Mouse (Mus musculus): ENCODE measurements at regions not wholly inside any gene's neighbourhood (a gene's known extent, or its start where the extent isn't known, plus 50 kb on each side); places are given as distances from the start of the nearest gene placed in this dataset.

- in situ Hi-C loops (cut with MboI; ENCODE audit: low sequenced_read_pairs) = no loop called here
Observed at GRCm38 (mm10) chr8:34502606-34503162, 391.1 kb upstream of the Gm10131 start.

- in situ Hi-C loops (cut with MboI; ENCODE audit: low sequenced_read_pairs) = loop anchor here (25.0 kb wide), 1 partner anchor 312 kb away; no protein-coding TSS in a partner anchor
Observed at GRCm38 (mm10) chr8:34499196-34499595, 387.7 kb upstream of the Gm10131 start.

GRCm38 (mm10) chr8:34496751-34497150 is 385.2 kb upstream of the Gm10131 start:
- in situ Hi-C loops (cut with MboI; ENCODE audit: low sequenced_read_pairs) = loop anchor here (25.0 kb wide), 1 partner anchor 309 kb away; no protein-coding TSS in a partner anchor

GRCm38 (mm10) chr8:34495974-34496373 is 384.4 kb upstream of the Gm10131 start:
- in situ Hi-C loops (cut with MboI; ENCODE audit: low sequenced_read_pairs) = loop anchor here (25.0 kb wide), 1 partner anchor 309 kb away; no protein-coding TSS in a partner anchor

GRCm38 (mm10) chr8:34488746-34489400 is 377.3 kb upstream of the Gm10131 start:
- in situ Hi-C loops (cut with MboI; ENCODE audit: low sequenced_read_pairs) = loop anchor here (25.0 kb wide), 1 partner anchor 302 kb away; no protein-coding TSS in a partner anchor

GRCm38 (mm10) chr8:34486433-34487096 is 375.0 kb upstream of the Gm10131 start:
- in situ Hi-C loops (cut with MboI; ENCODE audit: low sequenced_read_pairs) = loop anchor here (25.0 kb wide), 1 partner anchor 299 kb away; no protein-coding TSS in a partner anchor

GRCm38 (mm10) chr8:34485905-34486304 is 374.4 kb upstream of the Gm10131 start:
- in situ Hi-C loops (cut with MboI; ENCODE audit: low sequenced_read_pairs) = loop anchor here (25.0 kb wide), 1 partner anchor 299 kb away; no protein-coding TSS in a partner anchor

GRCm38 (mm10) chr8:34485346-34485745 is 373.8 kb upstream of the Gm10131 start:
- in situ Hi-C loops (cut with MboI; ENCODE audit: low sequenced_read_pairs) = loop anchor here (25.0 kb wide), 1 partner anchor 298 kb away; no protein-coding TSS in a partner anchor

GRCm38 (mm10) chr8:34484551-34485335 is 373.2 kb upstream of the Gm10131 start:
- in situ Hi-C loops (cut with MboI; ENCODE audit: low sequenced_read_pairs) = loop anchor here (5.0 to 25.0 kb wide), 2 partner anchors 297 to 333 kb away; no protein-coding TSS in a partner anchor

GRCm38 (mm10) chr8:34483212-34483611 is 371.7 kb upstream of the Gm10131 start:
- in situ Hi-C loops (cut with MboI; ENCODE audit: low sequenced_read_pairs) = loop anchor here (5.0 to 25.0 kb wide), 2 partner anchors 296 to 334 kb away; no protein-coding TSS in a partner anchor

- in situ Hi-C loops (cut with MboI; ENCODE audit: low sequenced_read_pairs) = loop anchor here (5.0 to 25.0 kb wide), 2 partner anchors 295 to 335 kb away; no protein-coding TSS in a partner anchor
Observed at GRCm38 (mm10) chr8:34482676-34483075, 371.1 kb upstream of the Gm10131 start.

- in situ Hi-C loops (cut with MboI; ENCODE audit: low sequenced_read_pairs) = loop anchor here (5.0 to 25.0 kb wide), 2 partner anchors 293 to 337 kb away; no protein-coding TSS in a partner anchor
Observed at GRCm38 (mm10) chr8:34480496-34480895, 369.0 kb upstream of the Gm10131 start.

GRCm38 (mm10) chr8:34478891-34479290 is 367.4 kb upstream of the Gm10131 start:
- in situ Hi-C loops (cut with MboI; ENCODE audit: low sequenced_read_pairs) = loop anchor here (25.0 kb wide), 1 partner anchor 292 kb away; no protein-coding TSS in a partner anchor

- in situ Hi-C loops (cut with MboI; ENCODE audit: low sequenced_read_pairs) = loop anchor here (25.0 kb wide), 1 partner anchor 291 kb away; no protein-coding TSS in a partner anchor
Observed at GRCm38 (mm10) chr8:34478465-34478864, 366.9 kb upstream of the Gm10131 start.

GRCm38 (mm10) chr8:34476146-34476820 is 364.7 kb upstream of the Gm10131 start:
- in situ Hi-C loops (cut with MboI; ENCODE audit: low sequenced_read_pairs) = loop anchor here (25.0 kb wide), 1 partner anchor 289 kb away; no protein-coding TSS in a partner anchor

- in situ Hi-C loops (cut with MboI; ENCODE audit: low sequenced_read_pairs) = loop anchor here (25.0 kb wide), 1 partner anchor 538 kb away; no protein-coding TSS in a partner anchor
Observed at GRCm38 (mm10) chr8:34474593-34474992, 363.1 kb upstream of the Gm10131 start.

- in situ Hi-C loops (cut with MboI; ENCODE audit: low sequenced_read_pairs) = loop anchor here (25.0 kb wide), 1 partner anchor 539 kb away; no protein-coding TSS in a partner anchor
Observed at GRCm38 (mm10) chr8:34473769-34474168, 362.2 kb upstream of the Gm10131 start.

- in situ Hi-C loops (cut with MboI; ENCODE audit: low sequenced_read_pairs) = loop anchor here (25.0 kb wide), 1 partner anchor 539 kb away; no protein-coding TSS in a partner anchor
Observed at GRCm38 (mm10) chr8:34473301-34473700, 361.8 kb upstream of the Gm10131 start.

GRCm38 (mm10) chr8:34472846-34473245 is 361.3 kb upstream of the Gm10131 start:
- in situ Hi-C loops (cut with MboI; ENCODE audit: low sequenced_read_pairs) = loop anchor here (25.0 kb wide), 1 partner anchor 539 kb away; no protein-coding TSS in a partner anchor
